Mouse (Mus musculus) common myeloid progenitor, adult 5-6 weeks (primary cell): ENCODE measurements at regions not wholly inside any gene's neighbourhood (a gene's known extent, or its start where the extent isn't known, plus 50 kb on each side); places are given as distances from the start of the nearest gene placed in this dataset.

Experiments
- ATAC-seq: replicated peaks from 2 replicates; pipeline ENCODE4 v1.8.0; 2016; ENCODE audit warnings: low read depth, mild to moderate bottlenecking, moderate TSS enrichment, inconsistent platforms; ENCODE audit not compliant: poor library complexity, severe bottlenecking

GRCm38 (mm10) chr3:130981566-130981965 lies 128.7 kb upstream of the Lef1 start:
- ATAC-seq = no peak

- no peak for ATAC-seq
Observed at GRCm38 (mm10) chr3:130978986-130979642, 131.2 kb upstream of the Lef1 start.

- ATAC-seq = no peak
Observed at GRCm38 (mm10) chr3:130977921-130978700, 132.2 kb upstream of the Lef1 start.

GRCm38 (mm10) chr3:130976206-130976605 lies 134.1 kb upstream of the Lef1 start:
- ATAC-seq = no peak

DNA sequence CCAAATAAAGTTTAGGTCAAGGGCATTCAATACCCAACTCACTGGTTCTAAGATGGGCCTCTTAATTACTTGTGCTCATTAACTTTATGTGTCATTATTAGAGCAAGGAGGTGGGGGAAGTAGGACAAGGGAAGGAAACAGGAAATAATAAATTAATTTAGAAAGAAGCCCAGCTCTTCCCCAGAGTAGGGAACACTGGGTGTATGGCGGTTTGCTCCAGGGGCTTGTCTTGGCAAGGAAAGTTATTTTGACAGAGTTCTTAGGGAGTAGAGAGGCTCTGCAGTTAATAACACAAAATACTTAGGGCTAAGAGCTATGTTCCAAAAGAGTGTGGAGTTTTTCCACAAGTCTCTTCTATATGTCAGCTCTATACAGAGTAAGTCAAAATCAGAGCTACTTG lies 135.0 kb upstream of the Lef1 start:
- ATAC-seq = no peak

- ATAC-seq = no peak
Observed at GRCm38 (mm10) chr3:130972126-130972525, 138.1 kb upstream of the Lef1 start.

GRCm38 (mm10) chr3:130965275-130965674 lies 145.0 kb upstream of the Lef1 start:
- no peak for ATAC-seq

DNA sequence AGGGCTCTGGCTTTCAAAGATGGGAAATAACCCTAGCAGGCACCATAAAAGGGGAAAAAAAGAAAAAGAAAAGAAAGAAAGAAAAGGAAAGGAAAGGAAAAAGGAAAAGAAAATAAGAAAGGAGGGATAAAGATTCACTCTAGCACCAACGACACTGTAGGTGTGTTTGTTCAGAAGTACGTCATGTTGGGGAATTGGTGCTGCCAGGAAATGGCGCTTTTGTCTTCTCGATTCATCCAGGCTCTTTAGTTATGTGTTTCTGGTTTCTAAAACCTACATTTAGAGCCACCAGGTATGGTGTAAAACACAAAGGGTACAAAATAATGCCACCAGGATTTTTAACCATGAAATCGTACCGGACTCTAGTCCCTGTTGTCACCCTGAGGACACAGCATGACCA lies 146.2 kb upstream of the Lef1 start:
- ATAC-seq = no peak

DNA sequence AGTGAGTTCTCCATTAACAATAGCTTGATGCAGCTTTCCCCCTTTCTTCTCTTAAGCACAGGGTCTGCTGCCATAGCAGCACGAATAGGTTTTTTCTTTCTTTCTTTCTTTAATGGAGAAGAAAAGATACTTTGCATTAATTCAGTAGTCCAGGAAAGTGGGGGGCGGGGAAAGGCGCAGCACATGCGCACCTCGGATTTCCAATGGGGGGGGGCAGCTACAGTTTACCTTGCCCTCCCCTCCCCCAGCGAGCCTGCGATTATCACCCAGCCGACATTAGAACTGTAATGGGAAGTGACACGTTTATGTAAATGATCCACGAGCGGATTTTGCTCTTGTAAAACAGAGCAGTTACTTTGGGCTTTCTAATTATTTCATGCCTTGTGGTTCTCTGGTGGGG lies 146.6 kb upstream of the Lef1 start:
- no peak for ATAC-seq

DNA sequence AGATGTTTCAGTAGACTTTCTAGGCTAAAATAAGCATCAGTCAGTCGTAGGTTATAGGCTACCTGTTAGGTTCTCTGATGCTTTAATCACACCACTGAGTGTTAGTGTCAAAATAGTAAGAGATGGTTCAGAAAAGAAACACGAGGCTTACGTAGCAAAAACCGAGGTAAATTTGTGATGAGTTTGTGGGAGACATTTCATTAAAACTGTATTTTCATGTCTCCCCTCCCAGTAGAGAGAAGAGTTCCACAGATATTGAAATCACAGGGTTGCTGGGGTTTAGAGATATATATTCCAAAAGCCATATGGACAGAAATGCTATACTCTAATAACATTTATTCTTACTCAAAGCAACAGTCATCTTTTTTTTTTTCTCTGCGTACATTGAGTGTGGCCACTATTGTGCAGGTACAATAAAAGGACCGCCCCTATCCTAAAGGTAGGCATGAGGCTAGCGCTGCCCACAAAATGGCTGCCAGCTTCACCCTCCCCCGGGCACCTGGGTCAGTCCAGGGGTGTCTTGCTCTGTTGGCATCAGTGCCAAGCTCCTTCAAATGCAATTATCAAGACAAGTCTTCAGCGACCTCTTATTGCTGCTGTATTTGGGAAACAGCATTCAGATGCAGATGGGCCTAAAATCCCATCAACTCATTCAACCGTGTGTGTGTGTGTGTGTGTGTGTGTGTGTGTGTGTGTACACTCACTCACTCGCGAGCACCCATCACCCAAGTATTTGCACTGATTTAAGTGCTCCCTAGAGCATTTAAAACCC lies 147.4 kb upstream of the Lef1 start:
- no peak for ATAC-seq

DNA sequence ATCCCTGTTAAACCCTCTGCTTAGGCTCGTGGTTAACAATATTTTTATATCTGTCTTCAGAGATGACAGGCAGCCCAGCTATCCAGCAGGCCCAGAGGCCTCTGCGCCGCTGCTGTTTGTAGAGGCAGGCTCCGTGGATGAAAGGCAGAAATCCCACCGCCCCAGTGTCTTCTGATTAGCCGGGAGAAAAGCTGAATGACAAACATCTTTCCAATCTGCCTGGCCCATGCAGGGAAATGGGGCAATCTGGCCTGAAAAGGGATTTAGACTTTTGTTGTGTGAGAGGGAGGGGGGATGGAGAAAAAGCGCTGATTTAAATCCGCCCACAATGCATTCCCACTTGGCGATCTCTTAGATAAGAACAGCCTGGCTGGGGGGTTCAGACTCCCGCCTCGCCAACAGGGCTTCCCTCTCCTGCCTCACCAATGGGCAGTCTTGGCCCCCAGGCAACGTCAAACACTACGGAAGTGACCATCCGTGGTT lies 148.1 kb upstream of the Lef1 start:
- ATAC-seq = no peak

DNA sequence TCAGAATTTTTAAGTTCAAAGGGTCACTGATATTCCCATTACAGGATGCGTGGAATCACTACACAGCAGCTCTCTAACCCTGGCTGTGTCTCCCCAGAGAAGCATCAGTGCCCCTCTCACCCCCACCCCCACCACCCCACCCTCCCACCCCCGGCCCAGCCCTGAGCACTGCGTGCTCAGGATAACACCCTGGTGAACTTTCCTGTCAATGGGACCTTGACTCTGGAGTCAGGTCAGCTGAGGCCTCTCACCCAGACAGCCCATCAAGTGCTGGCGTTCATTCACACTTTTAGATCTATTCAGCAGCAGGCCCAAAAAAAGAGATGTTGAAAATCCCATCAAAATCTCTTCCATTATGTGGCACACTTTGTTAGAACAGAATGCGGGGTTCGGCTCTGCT lies 148.6 kb upstream of the Lef1 start:
- no peak for ATAC-seq

DNA sequence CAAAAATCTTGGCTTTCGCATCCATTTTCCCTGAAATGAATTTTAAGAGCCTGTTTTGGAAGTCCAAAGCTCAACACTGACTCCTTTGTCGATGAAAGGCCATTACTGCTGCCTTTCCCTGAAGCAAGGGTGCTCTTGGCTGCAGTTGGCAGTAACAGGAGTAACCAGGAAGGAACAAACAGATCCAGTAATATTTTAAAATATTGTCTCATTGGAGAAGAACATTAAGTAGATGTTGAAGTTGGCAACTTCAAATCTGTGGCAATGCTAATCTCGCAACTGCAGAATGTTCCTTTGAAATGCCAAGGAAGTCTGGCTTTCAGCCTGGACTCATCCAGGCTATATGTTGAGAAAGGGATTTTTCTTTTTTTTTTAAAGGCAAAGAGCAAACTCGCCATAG lies 154.3 kb upstream of the Lef1 start:
- ATAC-seq = no peak

GRCm38 (mm10) chr3:130951381-130951780 lies 158.9 kb upstream of the Lef1 start:
- no peak for ATAC-seq

- ATAC-seq = no peak
Observed at GRCm38 (mm10) chr3:130950872-130951271, 159.4 kb upstream of the Lef1 start.

DNA sequence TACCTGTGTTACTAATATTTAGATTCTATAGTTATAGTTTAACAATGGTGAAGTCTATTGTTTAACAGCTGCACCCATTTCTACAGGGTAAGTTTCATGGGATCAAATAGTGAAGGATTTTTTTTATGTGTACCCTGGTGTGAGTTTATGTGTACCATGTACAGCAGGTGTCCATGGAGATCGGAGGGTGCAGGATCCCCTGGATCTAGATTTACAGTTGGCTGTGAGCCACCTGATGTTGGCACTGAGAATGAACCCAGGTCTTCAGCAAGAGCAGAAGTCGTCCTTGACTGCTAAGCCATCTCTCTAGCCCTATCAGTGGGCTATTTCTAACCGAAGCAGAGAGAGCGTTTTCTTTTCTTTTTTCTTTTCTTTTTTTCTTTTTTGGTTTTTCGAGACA lies 162.4 kb upstream of the Lef1 start:
- no peak for ATAC-seq

GRCm38 (mm10) chr3:130947277-130947606 lies 163.0 kb upstream of the Lef1 start:
- no peak for ATAC-seq

GRCm38 (mm10) chr3:130946576-130947276 lies 163.5 kb upstream of the Lef1 start:
- no peak for ATAC-seq

DNA sequence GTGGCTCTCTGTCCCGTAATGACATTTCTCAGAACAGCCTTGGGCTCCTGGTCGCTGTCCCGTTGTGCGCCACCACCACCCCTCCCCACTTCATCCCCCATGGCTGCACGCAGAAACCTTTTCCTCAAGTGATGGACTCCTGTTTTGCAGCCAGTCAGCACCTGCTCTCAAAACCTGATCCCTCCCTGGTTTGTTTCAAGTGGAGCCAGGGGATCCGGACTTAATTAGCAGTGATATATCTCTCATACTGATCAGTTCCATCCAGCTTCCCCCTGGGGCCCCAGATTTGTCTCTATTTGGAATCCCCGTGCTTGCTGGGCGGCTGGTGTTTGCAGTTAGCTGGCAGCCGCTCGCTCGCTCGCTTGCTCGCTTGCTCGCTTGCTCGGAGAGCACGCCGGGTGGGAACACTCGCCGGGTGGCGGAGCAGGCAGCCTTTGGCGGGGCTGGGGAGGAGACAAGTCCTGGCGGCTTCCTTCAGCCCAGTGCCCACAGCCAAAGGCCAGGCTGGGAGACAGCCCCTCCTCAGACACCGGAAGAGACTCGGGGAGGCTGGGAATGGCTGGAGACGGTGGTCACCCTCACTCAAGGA lies 164.3 kb upstream of the Lef1 start:
- peak; percentile 60 for ATAC-seq

GRCm38 (mm10) chr3:130945396-130945795 lies 164.9 kb upstream of the Lef1 start:
- ATAC-seq = no peak
